Mouse (Mus musculus) lung, adult 2 months (tissue): ENCODE data around the gene Plp2. TPM values are rescaled to one million over a fixed set of nuclear protein-coding genes. Genes with fewer than 3 reads are reported as not detected.

ENCODE experiments used
- DNase-seq: peaks from one replicate; pipeline ENCODE4 v3.0.0; 2022
- H3K4me1 ChIP-seq: fragments of 200-500 bp; 2 replicates; pipeline ENCODE4 v1.6.1; 2011; ENCODE audit warnings: low read length; ENCODE audit not compliant: control insufficient read depth, insufficient read depth
- H3K4me3 ChIP-seq: fragments of 200-500 bp; replicated peaks from 2 replicates; pipeline ENCODE3; 2011; ENCODE audit warnings: low read depth, mild to moderate bottlenecking, control low read depth, low read length; ENCODE audit errors: extremely low read depth
- CTCF ChIP-seq: fragments of 200-500 bp; IDR thresholded peaks from 2 replicates; pipeline ENCODE4 v1.5.1; 2011; ENCODE audit warnings: mild to moderate bottlenecking, low read length, control low read depth; ENCODE audit not compliant: insufficient read depth
- POLR2A ChIP-seq: fragments of 200-500 bp; IDR thresholded peaks from 2 replicates; pipeline ENCODE4 v1.6.1; 2011; ENCODE audit warnings: low read depth, mild to moderate bottlenecking, control low read depth, low read length, borderline replicate concordance; ENCODE audit errors: extremely low read depth
- WGBS: fragments of 180-500 bp; shearing (Covaris S2); methylation state at CpG from one replicate; pipeline ENCODE4 v1.1.7; 2018; 5-methylcytosine and 5-hydroxymethylcytosine counted together
- polyA plus RNA-seq: library from polyadenylated mRNA; depleted of rRNA; stranded (reverse); fragments of >200 nt; gene quantifications from 2 replicates; pipeline ENCODE4 v1.2.3, GENCODE M21; 2012

Gene Plp2
- polyA plus RNA-seq, 1 experiment, result 264 TPM

DNA sequence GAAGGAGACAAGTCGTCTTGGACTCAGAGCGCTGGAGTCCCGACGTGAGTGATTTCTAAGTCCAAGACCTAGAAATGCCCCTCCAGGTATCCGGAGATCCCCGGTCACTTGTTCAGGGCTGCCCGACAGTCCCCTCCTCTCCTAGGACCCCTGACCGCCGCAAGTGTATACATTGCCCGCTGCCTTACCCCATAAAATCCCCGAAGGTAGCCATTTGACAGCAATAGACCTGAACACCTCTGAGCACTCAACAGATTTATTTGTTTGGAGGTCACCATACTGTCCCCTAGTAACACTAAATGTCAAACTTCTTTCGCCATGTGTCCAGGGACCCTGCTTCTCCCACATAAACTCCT lies 8.8 kb upstream of the Plp2 start:
- TF ChIP-seq POLR2A, result no peak
- no peak for TF ChIP-seq CTCF
- no peaks in the 10 kb centered on the region for H3K4me1 ChIP-seq
- no peak for DNase-seq
- peak overlapping the region; percentile 41 for H3K4me3 ChIP-seq
- 31% methylated on average over 12 of the region's 12 CpGs for WGBS

DNA sequence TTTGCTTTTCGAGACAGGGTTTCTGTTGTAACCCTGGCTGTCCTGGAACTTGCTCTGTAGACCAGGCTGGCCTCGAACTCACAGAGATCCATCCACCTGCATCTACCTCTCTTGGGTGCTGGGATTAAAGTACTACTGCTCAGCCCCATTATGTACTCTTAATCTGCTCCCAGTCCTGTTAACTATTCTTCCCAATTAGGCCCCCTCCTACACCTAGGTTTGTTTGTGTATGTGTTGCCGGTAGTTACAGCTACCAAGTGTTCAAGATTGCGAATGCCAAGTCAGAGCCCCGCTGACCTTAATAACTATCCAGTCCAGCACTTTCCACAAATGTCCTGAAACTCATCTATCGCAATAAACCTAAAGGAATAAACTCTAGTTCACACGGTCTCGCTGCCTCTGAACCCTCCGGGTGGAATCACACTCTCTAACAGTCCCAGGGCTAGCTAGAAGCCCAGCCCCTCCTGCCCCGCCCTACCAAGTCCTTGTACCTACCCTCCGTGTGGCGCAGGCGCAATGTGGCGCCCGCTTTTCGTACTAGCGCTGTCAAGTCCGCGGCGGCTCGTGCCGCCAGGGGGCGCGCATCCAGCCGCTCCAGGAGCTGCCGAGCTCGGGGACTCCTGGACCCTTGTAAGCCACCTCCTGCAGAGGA lies 8.3 kb upstream of the Plp2 start:
- peak; percentile 83 for DNase-seq
- Histone ChIP-seq H3K4me1 (no peaks in the 10 kb centered on the region), H3K4me3 (peak overlapping the region; percentile 41)
- TF ChIP-seq CTCF, result no peak
- TF ChIP-seq POLR2A, result peak; percentile 31; the same call in 1 of the 2 replicates
- WGBS, result 22% methylated on average over 27 of the region's 27 CpGs

DNA sequence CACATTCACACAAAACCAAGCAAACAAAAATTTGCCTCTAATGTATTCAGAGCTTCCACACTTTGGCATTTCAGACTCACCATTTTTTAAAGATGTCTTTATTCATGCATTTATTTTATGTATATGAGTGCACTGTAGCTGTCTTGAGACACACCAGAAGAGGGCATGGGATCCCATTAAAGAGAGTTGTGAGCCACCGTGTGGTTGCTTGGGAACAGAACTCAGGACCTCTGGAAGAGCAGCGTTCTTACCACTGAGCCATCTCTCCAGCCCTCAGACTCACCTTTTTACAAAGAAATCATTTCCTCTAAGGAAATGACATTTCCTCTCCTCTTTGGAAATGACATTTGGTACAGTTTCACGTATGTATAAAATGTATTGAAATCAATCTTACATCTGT lies 7.8 kb upstream of the Plp2 start:
- TF ChIP-seq POLR2A, result no peak
- no peak for TF ChIP-seq CTCF
- WGBS, result 33% methylated on average over 3 of the region's 3 CpGs
- DNase-seq, result no peak
- no peak overlapping the region for H3K4me3 ChIP-seq
- no peaks in the 10 kb centered on the region for H3K4me1 ChIP-seq

DNA sequence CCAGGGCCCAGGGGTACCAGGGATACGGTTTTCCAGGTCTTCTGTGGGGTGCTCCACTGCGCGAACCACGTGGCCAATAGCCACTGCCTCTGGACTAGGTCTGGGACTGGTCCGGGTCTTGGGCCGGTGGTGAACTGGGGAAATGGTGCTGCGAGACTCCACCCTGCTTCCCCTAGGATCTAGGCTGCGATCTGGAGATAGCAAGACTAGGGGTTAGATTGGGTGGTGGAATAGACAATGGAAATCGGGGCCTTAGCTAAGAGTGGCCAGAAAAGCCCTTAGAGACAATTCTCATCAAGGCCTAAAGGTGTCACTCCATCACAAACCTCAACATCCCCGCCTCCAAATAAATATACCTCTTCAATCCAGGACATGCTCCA lies 3.8 kb upstream of the Plp2 start:
- DNase-seq, result no peak
- TF ChIP-seq CTCF, result no peak
- no peak for TF ChIP-seq POLR2A
- Histone ChIP-seq H3K4me1 (no peaks in the 10 kb centered on the region; the same call in 1 of the 2 replicates), H3K4me3 (peak overlapping the region; percentile 23)
- WGBS, result 39% methylated on average over 10 of the region's 10 CpGs

DNA sequence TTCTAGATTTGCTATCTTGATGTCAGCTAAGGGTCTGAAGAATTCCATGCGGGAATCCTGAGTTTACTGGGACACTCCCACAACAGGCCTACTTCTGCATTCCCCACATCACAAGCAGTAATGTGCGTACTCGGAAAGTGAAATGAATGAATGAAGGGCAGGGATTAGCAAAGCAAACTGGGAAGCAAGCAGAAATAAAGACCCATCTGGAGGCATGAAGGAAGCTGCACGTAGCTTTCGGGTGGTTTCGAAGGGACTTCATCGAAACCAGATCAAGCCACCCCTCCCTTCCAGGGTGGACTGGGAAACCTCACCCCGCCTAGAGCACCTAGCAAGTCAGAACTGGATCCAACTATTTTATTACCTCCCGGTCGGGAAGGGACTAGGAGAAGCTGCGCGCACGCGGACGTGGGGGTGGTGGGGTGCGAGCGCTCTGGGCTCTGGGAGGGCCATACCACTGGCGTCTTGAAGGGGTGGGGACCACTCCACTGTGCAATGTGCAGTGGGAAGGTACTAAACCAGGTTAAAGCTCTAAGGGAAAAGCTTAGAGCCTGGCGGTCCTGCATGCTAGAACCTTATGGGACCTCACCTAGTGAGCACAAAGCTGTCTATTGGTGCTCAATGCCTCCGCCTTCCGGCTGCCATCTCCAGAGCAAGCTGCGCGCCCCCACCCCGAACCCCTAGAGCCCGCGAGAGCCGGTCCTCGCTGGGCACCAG lies 3.3 kb upstream of the Plp2 start:
- no peaks in the 10 kb centered on the region; the same call in 1 of the 2 replicates for H3K4me1 ChIP-seq
- DNase-seq, result no peak
- no peak overlapping the region for H3K4me3 ChIP-seq
- WGBS, result 45% methylated on average over 28 of the region's 28 CpGs
- TF ChIP-seq CTCF (no peak), POLR2A (no peak)

DNA sequence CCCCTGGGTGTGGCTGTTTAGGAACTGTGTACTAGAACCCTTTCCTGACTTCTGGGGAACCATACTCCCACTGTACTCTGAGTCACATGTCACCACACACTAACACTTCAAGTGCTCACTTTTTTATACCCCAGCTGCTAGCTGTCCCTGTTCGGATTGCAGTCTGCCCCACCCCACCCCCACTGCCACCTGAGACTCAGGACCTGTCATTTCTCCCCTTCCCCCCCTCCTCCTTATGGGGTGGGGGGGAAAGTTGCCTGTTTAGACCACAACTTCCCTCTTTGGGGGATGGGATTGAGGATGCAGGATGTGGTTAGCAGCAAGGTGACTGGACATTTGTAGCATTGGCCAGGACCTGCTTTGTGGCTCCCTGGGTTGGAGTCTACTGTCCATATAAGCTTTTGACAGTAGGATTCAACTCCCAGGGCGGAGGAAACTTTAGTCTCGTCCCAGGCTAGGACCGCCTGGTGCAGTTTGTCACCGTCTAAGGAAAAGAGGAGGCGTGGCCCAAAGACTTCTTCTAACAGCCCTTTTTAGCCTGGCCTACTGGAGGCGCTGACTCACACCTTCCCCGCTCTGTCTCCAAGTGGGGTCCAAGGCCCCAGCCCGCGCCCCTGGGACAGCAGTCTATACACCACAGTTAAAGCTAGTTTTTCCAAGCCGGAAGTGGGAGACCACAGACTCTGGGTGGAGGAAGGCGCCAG lies 2.5 kb upstream of the Plp2 start:
- H3K4me1 ChIP-seq, result no peaks in the 10 kb centered on the region; the same call in 1 of the 2 replicates
- no peak overlapping the region for H3K4me3 ChIP-seq
- WGBS, result 44% methylated on average over 12 of the region's 12 CpGs
- no peak for TF ChIP-seq CTCF
- no peak for TF ChIP-seq POLR2A
- peak; percentile 23 for DNase-seq

DNA sequence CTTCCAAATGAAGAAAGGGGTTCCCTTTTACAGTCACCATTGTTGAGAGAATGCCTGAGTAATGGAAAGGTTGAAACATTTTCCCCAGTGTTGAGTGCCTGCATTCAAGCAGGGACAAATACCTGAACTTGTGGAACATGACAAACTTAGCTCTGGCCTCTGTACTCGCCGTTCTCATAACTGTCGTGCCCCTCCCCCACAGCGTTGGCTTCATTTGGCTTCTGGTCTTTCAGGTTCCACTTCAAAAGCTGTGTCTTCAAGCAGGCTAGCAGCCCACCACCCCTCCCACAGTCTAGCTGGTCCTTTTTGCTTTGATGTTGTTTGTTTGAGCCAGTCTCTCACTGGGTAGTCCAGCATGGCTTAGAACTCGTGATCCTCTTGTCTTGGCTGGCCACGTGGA lies 1.5 kb upstream of the Plp2 start:
- WGBS, result 51% methylated on average over 6 of the region's 6 CpGs
- DNase-seq, result no peak
- Histone ChIP-seq H3K4me1 (no peaks in the 10 kb centered on the region; the same call in 1 of the 2 replicates), H3K4me3 (no peak overlapping the region)
- TF ChIP-seq POLR2A (no peak), CTCF (no peak)

DNA sequence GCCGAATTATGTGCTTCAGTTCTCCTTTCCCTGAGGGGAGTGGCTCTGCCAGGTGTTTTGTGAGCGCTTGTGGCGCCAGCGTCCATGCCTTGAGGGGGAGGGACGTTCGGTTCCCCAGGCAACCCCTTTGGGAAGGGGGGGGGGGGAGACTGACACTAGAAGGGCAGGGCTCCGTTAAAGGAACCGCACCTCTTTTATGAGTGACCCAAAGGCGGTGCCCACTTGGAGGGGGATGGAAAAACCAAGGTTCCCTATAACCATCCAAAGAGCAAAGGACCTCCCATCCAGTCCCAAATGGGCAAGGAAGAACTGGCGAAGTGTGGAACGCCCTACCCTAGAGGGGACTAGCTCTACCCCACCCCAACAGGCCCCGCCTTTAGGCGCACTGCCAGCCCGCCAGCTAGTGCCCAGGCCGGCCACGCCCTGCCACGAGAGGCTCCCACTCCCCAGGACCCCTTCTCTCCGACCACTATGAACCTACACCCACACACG lies 754 bp downstream of the Plp2 start:
- H3K4me1 ChIP-seq, result no peaks in the 10 kb centered on the region; the same call in 1 of the 2 replicates
- DNase-seq, result peak; percentile 79
- 29% methylated on average over 19 of the region's 19 CpGs for WGBS
- H3K4me3 ChIP-seq, result peak overlapping the region; percentile 87
- no peak for TF ChIP-seq CTCF
- TF ChIP-seq POLR2A, result no peak

DNA sequence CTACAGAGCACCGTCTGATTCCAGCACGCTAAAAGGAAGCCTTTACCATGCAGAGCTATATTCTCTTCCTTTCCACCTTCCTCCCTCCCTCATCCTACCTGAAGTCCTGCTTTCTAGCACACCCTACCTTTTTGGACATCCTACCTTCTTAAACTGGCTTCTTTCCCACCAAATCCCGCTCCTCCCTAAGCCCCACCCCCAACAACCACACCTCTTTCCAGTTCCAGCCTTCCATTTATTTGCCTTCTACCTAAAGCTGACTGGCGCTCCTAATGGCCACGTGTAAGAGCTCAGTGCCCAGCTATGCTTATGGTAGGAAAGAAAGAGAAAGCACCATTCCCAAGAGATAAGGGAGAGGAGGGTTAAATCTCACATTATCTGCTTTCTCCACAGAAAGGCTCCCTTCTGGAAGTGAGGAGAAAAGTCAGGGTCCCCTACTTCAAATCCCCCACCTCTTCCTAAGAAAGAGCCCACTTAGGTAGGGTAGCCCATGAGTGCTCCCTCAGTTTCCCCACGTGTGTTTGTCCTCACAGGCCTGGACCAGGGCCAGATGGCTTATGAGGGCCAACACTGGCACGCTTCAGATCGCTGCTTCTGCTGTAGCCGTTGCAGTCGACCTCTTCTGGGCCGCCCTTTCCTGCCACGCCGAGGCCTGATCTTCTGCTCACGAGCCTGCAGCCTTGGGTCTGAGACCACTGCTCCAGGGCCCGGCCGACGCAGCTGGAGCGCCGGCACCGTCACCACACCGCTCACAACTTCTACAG lies 5.3 kb downstream of the Plp2 start:
- no peak for DNase-seq
- no peak for TF ChIP-seq POLR2A
- no peak for TF ChIP-seq CTCF
- H3K4me3 ChIP-seq, result no peak overlapping the region
- 64% methylated on average over 21 of the region's 21 CpGs for WGBS
- no peaks in the 10 kb centered on the region for H3K4me1 ChIP-seq
